Mouse (Mus musculus) neural tube, embryonic 11.5 days (tissue): ENCODE data around the gene Psmd3. TPM values are rescaled to one million over a fixed set of nuclear protein-coding genes. Genes with fewer than 3 reads are reported as not detected.
A peak's percentile ranks its signal among the peaks of the same experiment; 100 is the strongest.

Experiments used
- ATAC-seq: fragments of 200-750 bp; cut with Nextera tagmentation; 2 replicates; pipeline ENCODE4 v1.8.0; 2017; ENCODE audit warnings: moderate number of reproducible peaks, mild to moderate bottlenecking, moderate TSS enrichment, moderate library complexity; ENCODE audit not compliant: insufficient read depth, low FRiP score, low TSS enrichment
- DNase-seq: peaks from one replicate; pipeline ENCODE4 v3.0.0-alpha.2; 2015; ENCODE audit warnings: low spot score
- H3K27ac ChIP-seq: fragments of 300-500 bp; sonication (generic); 2 replicates; pipeline ENCODE4 v1.5.1; 2014; ENCODE audit warnings: low read depth, mild to moderate bottlenecking, low read length
- H3K27me3 ChIP-seq: fragments of 300-500 bp; sonication (generic); 2 replicates; pipeline ENCODE4 v1.6.1; 2014; ENCODE audit warnings: mild to moderate bottlenecking, low read length, mixed read lengths; ENCODE audit not compliant: control insufficient read depth, insufficient read depth
- H3K36me3 ChIP-seq: fragments of 300-500 bp; sonication (generic); 2 replicates; pipeline ENCODE4 v1.6.1; 2014; ENCODE audit warnings: mild to moderate bottlenecking, low read length, moderate library complexity, mixed read lengths; ENCODE audit not compliant: control insufficient read depth, insufficient read depth
- H3K4me1 ChIP-seq: fragments of 300-500 bp; sonication (generic); 2 replicates; pipeline ENCODE4 v1.6.1; 2014; ENCODE audit warnings: low read length, mixed read lengths; ENCODE audit not compliant: control insufficient read depth, insufficient read depth
- H3K4me2 ChIP-seq: fragments of 300-500 bp; sonication (generic); 2 replicates; pipeline ENCODE4 v1.6.1; 2014; ENCODE audit warnings: low read depth, mild to moderate bottlenecking, moderate library complexity
- H3K4me3 ChIP-seq: fragments of 300-500 bp; sonication (generic); 2 replicates; pipeline ENCODE4 v1.5.1; 2014; ENCODE audit warnings: low read depth, low read length
- H3K9ac ChIP-seq: fragments of 300-500 bp; sonication (generic); 2 replicates; pipeline ENCODE4 v1.6.1; 2014; ENCODE audit warnings: mild to moderate bottlenecking, low read length
- H3K9me3 ChIP-seq: fragments of 300-500 bp; sonication (generic); 2 replicates; pipeline ENCODE4 v1.6.1; 2016; ENCODE audit warnings: low read length; ENCODE audit not compliant: control insufficient read depth
- WGBS: fragments of 180-500 bp; shearing (Covaris S2); extraction: QIAGEN DNeasy Blood & Tissue Kit; methylation state at CpG from one replicate; pipeline ENCODE4 v1.1.7; 2014; 5-methylcytosine and 5-hydroxymethylcytosine counted together
- polyA plus RNA-seq: library from polyadenylated mRNA; unstranded; fragments of >200 nt; fragmentation: Nextera tagmentation; extraction: Ambion mirVana; gene quantifications from 2 replicates; pipeline ENCODE4 v1.2.1, GENCODE M21; 2014

Psmd3 gene
- polyA plus RNA-seq, 1 experiment from 2014 or later = 172 TPM

GRCm38 (mm10) chr11:98741622-98742396 is 59.5 kb downstream of the Psmd3 start:
- H3K4me1 ChIP-seq = peaks cover 51% of the 10 kb centered on the region
- under 1% methylated on average over 54 of the region's 86 CpGs for WGBS
- peak; percentile 89 for DNase-seq

GRCm38 (mm10) chr11:98742397-98743291 is 60.3 kb downstream of the Psmd3 start:
- peaks cover 57% of the 10 kb centered on the region for H3K4me1 ChIP-seq
- ATAC-seq = peak; percentile 16; the same call in 1 of the 2 replicates
- peak overlapping the region; percentile 92 for H3K9ac ChIP-seq

More at GRCm38 (mm10) chr11:98741622-98742396, 59.5 kb downstream of the Psmd3 start:
- Histone ChIP-seq H3K27ac (peak overlapping the region; percentile 89), H3K9me3 (no peaks in the 10 kb centered on the region), H3K27me3 (no peaks in the 10 kb centered on the region), H3K9ac (peak overlapping the region; percentile 92), H3K4me3 (peak overlapping the region; percentile 89), H3K36me3 (no peaks in the 10 kb centered on the region), H3K4me2 (peak overlapping the region; percentile 74)
- ATAC-seq = peak; percentile 64

GRCm38 (mm10) chr11:98743655-98744345 is 61.4 kb downstream of the Psmd3 start:
- Histone ChIP-seq H3K4me2 (peak overlapping the region; percentile 74), H3K9ac (peak overlapping the region; percentile 44), H3K9me3 (no peaks in the 10 kb centered on the region), H3K27me3 (no peaks in the 10 kb centered on the region), H3K4me1 (peaks cover 69% of the 10 kb centered on the region), H3K4me3 (peak overlapping the region; percentile 89), H3K27ac (peak overlapping the region; percentile 39; the same call in 1 of the 2 replicates), H3K36me3 (no peaks in the 10 kb centered on the region)
- ATAC-seq (no peak), DNase-seq (peak; percentile 70)
- 8% methylated on average over 9 of the region's 9 CpGs for WGBS

More at GRCm38 (mm10) chr11:98742397-98743291, 60.3 kb downstream of the Psmd3 start:
- WGBS = 3% methylated on average over 21 of the region's 21 CpGs
- peak overlapping the region; percentile 89 for H3K27ac ChIP-seq
- peak overlapping the region; percentile 74 for H3K4me2 ChIP-seq
- H3K9me3 ChIP-seq = no peaks in the 10 kb centered on the region
- peak; percentile 59 for DNase-seq
- H3K4me3 ChIP-seq = peak overlapping the region; percentile 89
- no peaks in the 10 kb centered on the region for H3K27me3 ChIP-seq
- H3K36me3 ChIP-seq = no peaks in the 10 kb centered on the region

- Histone ChIP-seq H3K9ac (peak overlapping the region; percentile 44), H3K9me3 (no peaks in the 10 kb centered on the region), H3K27me3 (no peaks in the 10 kb centered on the region), H3K4me2 (peak overlapping the region; percentile 74), H3K4me1 (peaks cover 76% of the 10 kb centered on the region), H3K27ac (peak overlapping the region; percentile 39; the same call in 1 of the 2 replicates), H3K4me3 (no peak overlapping the region), H3K36me3 (no peaks in the 10 kb centered on the region)
- ATAC-seq (no peak), DNase-seq (no peak)
- WGBS = 35% methylated on average over 7 of the region's 7 CpGs
Measured at GRCm38 (mm10) chr11:98744456-98745019, 62.2 kb downstream of the Psmd3 start.

Other genes with a start within 250 kb of the Psmd3 start
- gene Mien1, start 243.6 kb upstream of the Psmd3 start, polyA plus RNA-seq = 133 and 151 TPM in 2 replicates
- gene Grb7, start 236.2 kb upstream of the Psmd3 start, polyA plus RNA-seq = 1.4 and 1.9 TPM in 2 replicates
- not detected in 2 replicates for gene Ikzf3, start 136.5 kb upstream of the Psmd3 start, polyA plus RNA-seq
- gene Zpbp2, start 131.5 kb upstream of the Psmd3 start, polyA plus RNA-seq = 0.16 TPM in 1 of 2 replicates, not detected in the other
- gene Ormdl3, start 95.2 kb upstream of the Psmd3 start, polyA plus RNA-seq = 11.1 and 14.5 TPM in 2 replicates
- not detected in 2 replicates for gene Lrrc3c, start 84.3 kb upstream of the Psmd3 start, polyA plus RNA-seq
- 0.64 and 1.5 TPM in 2 replicates for gene Gm12355, start 56.9 kb upstream of the Psmd3 start, polyA plus RNA-seq
- gene Gsdma3, start 56.2 kb upstream of the Psmd3 start, polyA plus RNA-seq = not detected in 2 replicates
- 0.17 TPM in 1 of 2 replicates, not detected in the other for gene Gsdma2, start 35.8 kb upstream of the Psmd3 start, polyA plus RNA-seq
- gene Gsdma, start 18.2 kb upstream of the Psmd3 start, polyA plus RNA-seq = not detected in 2 replicates
- not detected in 2 replicates for gene Csf3, start 18.7 kb downstream of the Psmd3 start, polyA plus RNA-seq
- gene Med24, start 46.9 kb downstream of the Psmd3 start, polyA plus RNA-seq = 67.6 and 74.5 TPM in 2 replicates
- gene Thra, start 58.1 kb downstream of the Psmd3 start, polyA plus RNA-seq = 32.0 and 34.7 TPM in 2 replicates
- 1.5 and 1.9 TPM in 2 replicates for gene Nr1d1, start 92.8 kb downstream of the Psmd3 start, polyA plus RNA-seq
- 24.1 and 24.2 TPM in 2 replicates for gene Msl1, start 113.0 kb downstream of the Psmd3 start, polyA plus RNA-seq
- gene Casc3, start 122.4 kb downstream of the Psmd3 start, polyA plus RNA-seq = 55.4 and 59.4 TPM in 2 replicates
- gene Rapgefl1, start 154.2 kb downstream of the Psmd3 start, polyA plus RNA-seq = 2.3 and 2.8 TPM in 2 replicates
- 4.7 and 5.6 TPM in 2 replicates for gene Wipf2, start 181.1 kb downstream of the Psmd3 start, polyA plus RNA-seq
- gene Cdc6, start 225.2 kb downstream of the Psmd3 start, polyA plus RNA-seq = 41.6 and 44.4 TPM in 2 replicates
- gene Rara, start 245.3 kb downstream of the Psmd3 start, polyA plus RNA-seq = 73.2 and 75.1 TPM in 2 replicates